Mouse (Mus musculus) CD8-positive naive resting alpha-beta T cell, adult 57 days (primary cell): ENCODE data around the gene Lrrc8a. TPM values are rescaled to one million over a fixed set of nuclear protein-coding genes. Genes with fewer than 3 reads are reported as not detected.

ENCODE experiments used
- total RNA-seq: library from RNA; stranded (reverse); gene quantifications from one replicate; pipeline ENCODE4 v1.2.4, GENCODE M21; 2023

Gene Lrrc8a
- total RNA-seq: 72.8 TPM

GRCm38 (mm10) chr2:30237199-30237880 is at the start of gene Lrrc8a:
TSS of gene Lrrc8a (plus strand) at chr2:30237715.

DNA sequence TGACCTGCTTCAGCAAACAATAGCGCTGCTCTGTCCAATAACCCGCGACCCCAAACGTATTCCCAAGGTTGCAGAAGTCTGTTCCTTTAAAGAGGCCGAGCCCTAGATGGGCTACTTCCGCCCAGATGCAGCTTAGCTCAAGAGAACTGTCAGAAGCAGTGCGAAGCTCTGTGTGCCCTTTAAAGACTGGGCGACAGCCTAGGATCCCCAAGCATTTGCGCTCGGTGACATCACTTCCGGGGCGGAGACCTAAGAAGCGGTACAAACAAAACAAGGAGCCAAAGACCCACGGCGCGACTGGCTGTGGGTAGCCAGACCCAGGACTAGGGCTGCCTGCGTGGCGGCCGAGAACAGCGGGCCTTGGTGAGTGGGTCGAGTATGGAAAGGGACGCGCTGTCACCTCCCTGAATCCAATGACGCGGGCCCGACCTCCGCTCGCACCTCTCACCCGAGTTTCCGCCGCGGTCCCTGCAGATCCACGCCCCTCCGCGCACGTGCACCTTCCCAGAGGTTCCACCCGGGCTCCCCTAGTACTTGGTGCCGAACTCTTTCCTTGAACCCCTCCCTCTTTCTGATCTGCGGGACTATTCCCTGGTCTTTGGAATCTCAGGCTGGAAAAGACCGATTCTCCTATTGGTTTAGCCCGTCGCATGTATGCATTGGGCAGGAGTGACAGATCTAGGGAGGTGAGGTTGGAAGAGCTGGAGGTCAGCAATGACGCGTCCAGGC is 31.7 kb upstream of the Lrrc8a start, which contains the start of gene Kyat1:
Kyat1 (minus strand) TSS at position 219 of the 729 bp plus-strand sequence.

GRCm38 (mm10) chr2:30240267-30240666 is 2.8 kb downstream of the Lrrc8a start, which contains the start of gene Gm28035:
TSS of gene Gm28035 (plus strand) at chr2:30240567.

DNA sequence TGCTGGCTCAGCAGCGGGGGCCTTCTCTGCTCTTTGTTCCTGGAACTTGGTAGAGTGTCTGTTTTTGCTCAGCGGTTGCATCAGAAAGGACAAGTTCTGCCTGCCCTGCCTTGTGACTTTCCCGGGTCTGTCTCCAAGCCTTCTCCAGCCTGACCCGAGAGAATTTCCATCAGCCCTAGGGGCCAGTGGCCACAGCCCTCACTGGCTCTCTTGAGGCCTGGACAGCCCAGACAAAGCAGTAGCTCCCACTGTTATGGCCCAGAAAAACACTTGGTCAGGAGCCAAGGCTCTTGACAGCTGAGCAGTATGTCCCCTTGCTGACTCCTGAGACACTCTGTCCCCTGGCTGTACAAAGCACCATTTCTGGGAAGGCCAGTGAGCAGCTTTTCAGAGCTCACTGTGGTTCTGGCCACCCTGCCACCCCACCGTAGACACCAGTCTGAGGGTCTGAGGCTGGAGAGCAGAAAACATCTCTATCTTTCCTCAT is 28.3 kb downstream of the Lrrc8a start, which contains the start of gene Phyhd1:
Phyhd1 (plus strand) TSS at position 437 of the 487 bp plus-strand sequence.

DNA sequence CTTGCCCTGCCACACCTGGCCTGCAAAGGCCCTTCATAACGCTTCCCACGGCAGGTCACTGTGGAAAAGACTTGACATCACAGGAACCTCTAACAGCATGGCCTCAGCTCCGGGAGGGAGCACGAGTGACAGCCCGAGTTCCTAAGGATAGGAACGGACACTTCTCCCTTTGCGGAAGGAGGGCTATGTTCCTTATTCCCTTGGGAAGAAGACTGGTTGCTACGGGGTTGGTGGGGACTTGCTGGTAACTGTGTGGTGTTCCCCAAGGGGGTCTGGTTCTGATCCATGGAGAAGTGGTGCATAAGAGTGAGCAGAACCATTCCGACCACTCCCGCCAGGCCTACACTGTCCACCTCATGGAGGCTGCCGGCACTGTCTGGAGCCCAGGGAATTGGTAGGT is 43.2 kb downstream of the Lrrc8a start, which contains the start of gene Gm28038:
Gm28038 (plus strand) TSS at position 301 of the 400 bp plus-strand sequence.

GRCm38 (mm10) chr2:30286192-30287026 is 48.9 kb downstream of the Lrrc8a start, which contains the start of the genes Dolk and Nup188:
TSS of gene Dolk (minus strand) at chr2:30286334.
TSS of gene Nup188 (plus strand) at chr2:30286397.

Other genes starting within 250 kb of the Lrrc8a start
- gene Wdr34, start 188.8 kb upstream of the Lrrc8a start, total RNA-seq: 2.9 TPM
- 256 TPM for gene Set, start 180.3 kb upstream of the Lrrc8a start, total RNA-seq
- 0.86 TPM for gene Pkn3, start 160.0 kb upstream of the Lrrc8a start, total RNA-seq
- gene Zdhhc12, start 144.1 kb upstream of the Lrrc8a start, total RNA-seq: 13.0 TPM
- 71.3 TPM for gene Zer1, start 113.1 kb upstream of the Lrrc8a start, total RNA-seq
- 31.9 TPM for gene Tbc1d13, start 104.0 kb upstream of the Lrrc8a start, total RNA-seq
- 16.4 TPM for gene Endog, start 66.2 kb upstream of the Lrrc8a start, total RNA-seq
- 26.0 TPM for gene Spout1, start 59.3 kb upstream of the Lrrc8a start, total RNA-seq
- 11.6 TPM for gene Kyat1, start 31.9 kb upstream of the Lrrc8a start, total RNA-seq
- gene Gm28035, start 2.9 kb downstream of the Lrrc8a start, total RNA-seq: 9.3 TPM
- 22.4 TPM for gene Phyhd1, start 28.5 kb downstream of the Lrrc8a start, total RNA-seq
- gene Gm28038, start 43.3 kb downstream of the Lrrc8a start, total RNA-seq: not detected
- 8.6 TPM for gene Dolk, start 48.6 kb downstream of the Lrrc8a start, total RNA-seq
- gene Nup188, start 48.7 kb downstream of the Lrrc8a start, total RNA-seq: 51.3 TPM
- gene Sh3glb2, start 121.6 kb downstream of the Lrrc8a start, total RNA-seq: 86.7 TPM
- gene Miga2, start 126.5 kb downstream of the Lrrc8a start, total RNA-seq: 17.2 TPM
- 18.5 TPM for gene Dolpp1, start 154.5 kb downstream of the Lrrc8a start, total RNA-seq
- 16.5 TPM for gene Crat, start 178.1 kb downstream of the Lrrc8a start, total RNA-seq
- 89.8 TPM for gene Ptpa, start 178.3 kb downstream of the Lrrc8a start, total RNA-seq
- 0.24 TPM for gene Ier5l, start 236.5 kb downstream of the Lrrc8a start, total RNA-seq